Mouse (Mus musculus) testis, postnatal 10 days (tissue): ENCODE data around the gene Atp6v0e2.

Experiments
- DNase-seq: peaks from one replicate; pipeline ENCODE4 v3.0.0; 2021; ENCODE audit warnings: low spot score

Gene Atp6v0e2

GRCm38 (mm10) chr6:48539860-48540259, 2.4 kb downstream of the Atp6v0e2 start:
- no peak for DNase-seq

- no peak for DNase-seq
Measured at GRCm38 (mm10) chr6:48540721-48541120, 3.3 kb downstream of the Atp6v0e2 start.

DNA sequence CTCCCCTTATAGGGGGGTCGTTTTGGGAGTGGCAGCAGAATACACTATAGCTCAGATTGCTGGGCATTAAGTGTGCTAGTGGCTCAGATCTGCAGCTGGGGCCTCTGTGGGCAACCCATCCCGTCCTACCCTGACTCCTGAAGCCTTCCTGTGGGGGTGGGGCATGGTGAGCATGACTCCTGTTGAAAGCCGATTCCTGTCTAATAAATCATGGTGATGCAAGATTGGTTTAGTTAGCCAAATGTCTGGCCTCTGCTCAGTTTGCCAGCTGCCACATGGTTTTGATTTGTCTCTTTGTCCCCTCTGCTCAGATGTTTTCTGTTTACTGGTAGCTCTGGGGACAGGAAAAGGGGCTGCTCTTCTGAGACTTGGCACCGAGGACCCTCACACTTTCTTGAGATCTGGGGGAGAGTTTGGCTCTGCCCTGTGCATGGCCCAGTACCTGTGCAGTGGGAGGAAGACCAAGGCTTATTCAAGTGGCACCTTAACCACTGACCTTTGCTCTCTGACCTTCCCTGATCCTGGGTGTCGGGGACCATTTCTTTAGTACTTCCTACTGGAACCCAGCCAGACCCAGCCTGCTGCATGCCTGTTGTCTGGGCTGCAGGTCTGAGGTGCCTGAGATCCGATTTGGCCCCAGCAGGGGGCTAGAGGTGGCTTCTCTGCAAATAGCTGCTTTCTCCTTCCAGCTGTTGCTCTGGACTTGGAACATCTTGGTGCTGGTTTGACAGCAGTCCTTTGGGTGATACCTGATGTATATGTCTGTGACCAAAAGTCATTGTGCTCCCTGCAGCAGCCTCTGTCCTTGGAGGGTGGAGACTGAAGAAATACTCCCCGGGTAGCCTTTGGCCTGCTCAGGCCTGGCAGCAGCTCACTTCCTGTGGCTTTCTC, 4.4 kb downstream of the Atp6v0e2 start:
- no peak for DNase-seq

DNA sequence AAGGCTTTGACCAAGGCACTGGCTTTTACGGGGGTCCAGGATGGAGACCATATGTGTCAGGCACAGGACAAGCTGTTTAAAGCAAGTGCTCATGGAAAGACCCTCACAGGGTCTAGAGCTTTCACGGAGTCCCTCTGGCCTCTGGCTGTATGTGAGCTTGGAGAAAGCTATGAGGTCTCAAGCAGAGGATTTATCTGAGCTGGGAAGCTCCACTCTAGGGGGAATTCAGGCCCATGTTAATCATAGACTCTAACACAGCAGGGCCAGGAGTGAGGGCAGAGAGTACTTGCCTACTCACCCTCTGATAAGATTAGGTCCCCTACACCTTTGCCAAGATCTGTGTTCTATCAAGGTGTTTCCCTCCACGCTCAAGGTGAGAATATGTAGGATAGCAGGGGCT, 5.2 kb downstream of the Atp6v0e2 start:
- no peak for DNase-seq

- no peak for DNase-seq
Measured at GRCm38 (mm10) chr6:48545251-48545650, 7.8 kb downstream of the Atp6v0e2 start.

DNA sequence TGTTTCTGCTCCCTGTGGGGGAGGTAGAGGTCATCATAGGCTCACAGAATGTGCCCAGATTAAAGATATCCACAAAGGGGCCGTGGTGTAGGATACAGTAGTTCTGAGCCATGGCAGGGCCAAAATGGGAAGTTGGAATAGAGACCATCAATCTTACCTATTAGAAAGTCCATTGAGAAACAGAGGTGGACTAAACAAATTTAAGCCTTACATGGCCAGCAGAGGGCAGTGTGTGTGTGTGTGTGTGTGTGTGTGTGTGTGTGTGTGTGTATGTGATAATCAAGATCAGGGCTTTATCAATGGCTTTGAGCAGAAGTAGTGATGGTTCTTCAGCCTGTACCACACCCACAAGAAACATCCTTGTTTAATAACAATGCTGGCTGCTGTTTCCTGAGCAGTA, 8.9 kb downstream of the Atp6v0e2 start:
- peak; percentile 67 for DNase-seq

DNA sequence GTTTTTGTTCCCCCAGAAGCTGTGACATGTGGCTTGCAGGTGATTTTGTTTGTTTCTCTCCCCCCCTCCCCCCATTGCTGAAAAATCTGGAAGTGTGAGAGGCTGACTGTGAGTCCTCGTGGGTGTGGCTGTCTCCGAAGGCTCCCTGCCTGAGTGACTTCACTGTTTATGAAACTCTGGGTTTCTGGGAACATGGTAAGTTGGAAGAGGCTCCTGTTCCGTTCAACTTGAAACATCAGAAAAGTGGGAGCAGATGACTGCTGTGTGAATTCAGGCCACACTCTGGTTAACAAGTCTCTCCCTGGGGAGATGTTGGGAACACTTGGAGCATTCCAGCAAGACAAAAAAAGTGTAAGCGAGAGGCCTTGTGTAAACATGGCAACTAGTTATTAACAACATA, 9.4 kb downstream of the Atp6v0e2 start:
- peak; percentile 33 for DNase-seq

DNA sequence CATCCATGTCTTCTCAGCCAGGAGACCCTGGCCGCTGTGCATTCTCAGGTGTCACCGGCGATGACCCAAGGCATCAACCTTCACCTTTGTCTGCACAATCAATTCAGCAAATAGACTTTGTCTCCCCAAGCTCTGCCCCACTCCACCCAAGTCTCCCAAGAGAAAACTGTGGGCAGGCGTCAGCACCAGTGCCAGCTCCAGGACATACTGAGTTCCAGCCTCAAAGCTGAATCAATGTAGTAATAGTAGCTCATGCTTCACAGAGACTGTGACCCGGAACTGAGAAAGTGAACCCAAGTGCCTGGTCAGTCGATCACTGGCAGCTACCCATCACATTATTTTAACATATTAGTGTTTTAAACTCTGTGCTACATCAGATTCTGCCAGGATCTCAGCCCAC, 10.9 kb downstream of the Atp6v0e2 start:
- no peak for DNase-seq

DNA sequence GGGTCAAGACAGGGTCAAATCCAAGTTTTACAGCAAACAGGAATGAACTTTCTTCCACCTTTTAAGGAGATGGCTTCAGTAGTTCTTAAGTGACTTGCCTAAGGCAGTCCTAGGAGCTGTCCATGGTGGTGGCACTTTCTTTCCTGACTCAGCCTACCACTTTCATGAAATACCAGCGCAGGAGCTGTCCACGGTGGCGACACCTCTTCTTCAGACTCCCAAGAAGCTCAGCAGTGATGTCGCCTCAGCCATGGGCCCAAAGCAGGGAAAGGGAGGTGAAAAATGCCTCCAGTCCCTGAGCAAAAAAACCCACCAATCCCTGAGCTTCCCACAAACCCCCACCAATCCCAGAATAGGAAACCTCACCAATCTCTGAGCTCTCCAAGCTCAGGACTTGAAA, 15.5 kb downstream of the Atp6v0e2 start:
- peak; percentile 59 for DNase-seq

- peak; percentile 28 for DNase-seq
Measured at GRCm38 (mm10) chr6:48553819-48554218, 16.4 kb downstream of the Atp6v0e2 start.

- peak; percentile 99 for DNase-seq
Measured at GRCm38 (mm10) chr6:48554280-48555103, 17.1 kb downstream of the Atp6v0e2 start, which contains the start of gene Lrrc61. TSS of gene Lrrc61 (plus strand) at chr6:48554796.

- DNase-seq: peak; percentile 46
Measured at GRCm38 (mm10) chr6:48555104-48555890, 17.9 kb downstream of the Atp6v0e2 start.

DNA sequence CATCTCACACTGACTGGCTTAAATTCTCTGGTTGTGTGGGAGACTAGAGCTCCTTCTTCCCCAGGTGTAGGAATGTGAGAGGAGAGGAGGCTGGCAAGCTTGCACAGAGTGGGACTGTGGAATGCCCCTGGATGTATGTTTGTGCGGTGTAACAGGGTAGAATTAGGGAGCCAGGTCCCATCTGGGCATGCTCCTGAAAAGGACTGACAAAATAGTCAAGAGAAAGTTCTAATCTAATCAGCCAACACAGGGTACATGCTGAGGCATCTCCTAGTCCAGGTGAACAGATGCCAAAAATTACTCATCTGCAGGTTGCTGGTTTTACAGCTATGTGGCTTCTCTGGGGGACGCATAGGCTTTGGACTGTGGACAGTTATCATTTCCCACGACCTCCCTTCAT, 18.5 kb downstream of the Atp6v0e2 start:
- DNase-seq: no peak

DNA sequence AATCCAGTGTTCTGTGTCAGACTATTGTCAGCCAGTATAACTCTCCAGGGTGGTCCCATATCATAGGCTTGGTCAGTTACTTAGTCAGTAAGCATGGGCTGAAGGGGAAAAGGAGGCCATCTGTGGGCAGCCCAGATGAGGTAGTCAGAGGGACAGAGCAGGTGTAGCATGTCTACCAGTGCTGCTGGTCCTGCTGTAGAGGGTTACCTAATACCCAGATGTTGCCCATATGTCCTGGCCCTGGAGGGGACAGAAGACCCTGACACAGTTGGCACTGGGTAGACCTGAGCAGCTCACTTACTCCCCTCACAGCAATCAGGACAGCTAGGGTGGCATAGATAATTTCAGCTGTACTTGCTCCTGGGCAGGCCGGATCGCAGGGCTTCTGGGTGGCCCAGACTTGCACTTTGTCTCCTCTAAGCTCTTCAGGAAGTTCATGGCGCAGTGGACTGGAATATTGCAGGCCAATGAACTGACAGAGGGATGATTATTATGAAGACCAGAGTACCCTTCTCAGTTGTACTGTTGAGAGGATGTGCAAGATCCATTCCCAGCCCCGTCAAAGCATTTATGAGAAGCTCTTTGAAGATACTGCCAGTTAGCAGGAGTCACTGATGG, 28.4 kb downstream of the Atp6v0e2 start:
- DNase-seq: no peak

- peak; percentile 69 for DNase-seq
Measured at GRCm38 (mm10) chr6:48566312-48566711, 28.9 kb downstream of the Atp6v0e2 start.

GRCm38 (mm10) chr6:48568036-48568984, 30.9 kb downstream of the Atp6v0e2 start:
- DNase-seq: peak; percentile 77

DNA sequence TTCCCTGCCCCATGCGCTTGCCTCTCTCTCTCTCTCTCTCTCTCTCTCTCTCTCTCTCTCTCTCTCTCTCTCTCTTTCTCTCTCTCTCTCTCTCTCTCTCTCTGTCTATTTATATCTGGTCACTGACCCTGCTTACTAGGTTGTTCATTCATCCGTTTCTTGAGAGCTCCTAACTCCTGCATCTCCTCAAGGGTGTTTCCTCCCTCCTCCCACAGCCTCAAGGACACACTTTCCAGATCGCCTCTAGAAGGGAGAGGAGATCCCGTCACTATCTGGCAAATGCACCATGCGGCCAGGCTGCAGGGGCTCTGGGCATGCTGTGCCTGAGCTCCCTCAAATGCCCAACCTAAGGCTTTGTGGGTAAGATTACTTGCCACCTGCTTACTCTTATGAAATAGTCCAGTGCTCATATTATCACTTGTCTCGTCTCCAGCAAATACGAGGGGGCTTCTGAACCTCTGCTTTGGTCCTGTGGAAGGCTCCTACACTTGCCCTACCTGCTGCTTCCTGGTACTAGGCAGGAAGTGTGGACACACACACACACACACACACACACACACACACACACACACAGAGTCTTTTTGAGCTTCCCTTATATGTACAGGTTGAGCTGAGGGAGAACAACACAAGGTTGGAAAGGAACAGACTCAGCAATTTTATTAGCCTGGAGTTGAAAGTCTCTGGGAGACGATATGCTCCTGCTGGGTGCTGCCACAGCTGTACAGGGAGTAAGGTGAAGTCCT, 31.8 kb downstream of the Atp6v0e2 start:
- DNase-seq: no peak

DNA sequence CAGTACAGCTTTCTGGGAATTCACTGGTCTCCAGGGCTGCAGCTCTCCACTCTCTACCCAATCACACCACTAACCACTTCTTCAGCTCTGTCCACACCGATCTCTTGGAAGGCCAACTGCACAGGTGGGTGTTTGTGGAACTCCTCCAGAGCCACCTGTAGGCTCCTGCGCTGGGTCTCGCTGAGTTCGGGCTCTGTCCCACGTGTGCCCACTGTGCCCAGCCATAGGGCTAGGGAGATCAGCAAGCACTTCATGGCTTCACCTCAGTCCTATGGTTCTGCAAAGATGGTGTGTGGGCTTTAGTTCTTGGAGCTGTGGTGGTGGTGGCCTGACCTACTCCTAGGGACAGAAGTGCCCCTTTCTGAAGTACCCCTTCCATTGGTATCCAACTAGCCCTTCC, 34.6 kb downstream of the Atp6v0e2 start:
- no peak for DNase-seq

DNA sequence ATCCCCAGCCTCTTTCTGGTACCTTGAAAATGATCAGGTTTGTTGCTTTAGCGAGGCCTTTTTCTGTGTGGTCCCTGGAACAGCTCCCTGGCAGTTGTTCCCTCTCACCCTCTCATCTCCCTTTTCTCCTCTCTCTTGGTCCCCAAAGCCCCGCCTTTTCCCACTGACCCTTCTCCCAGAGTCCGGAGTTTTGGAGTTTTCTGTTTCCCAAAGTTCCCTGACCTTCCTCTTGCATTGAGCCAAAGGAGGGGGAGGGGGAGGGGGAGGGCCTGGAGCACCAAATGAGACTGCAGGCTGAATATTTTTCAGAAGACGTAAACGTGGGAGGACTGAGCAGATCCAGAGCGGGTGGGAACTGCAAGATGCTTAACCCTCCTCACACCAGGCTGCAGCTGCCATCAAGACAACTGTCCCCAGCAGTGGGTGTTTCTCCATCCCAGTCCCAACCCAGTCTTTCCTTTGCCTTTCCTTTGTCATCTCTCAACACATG, 35.2 kb downstream of the Atp6v0e2 start, which contains the start of gene Rarres2:
TSS of gene Rarres2 (minus strand) at position 218 of the 490 bp plus-strand sequence.
- DNase-seq: peak; percentile 60

GRCm38 (mm10) chr6:48573280-48573679, 35.9 kb downstream of the Atp6v0e2 start:
- no peak for DNase-seq
